Mouse (Mus musculus) small intestine, adult 2 months (tissue): Measurements from ENCODE around the gene Kctd10.

ENCODE experiments used
- CTCF ChIP-seq: fragments of 200-500 bp; IDR thresholded peaks from 2 replicates; pipeline ENCODE4 v1.5.1; 2012; ENCODE audit warnings: low read depth, mild to moderate bottlenecking, control low read depth, inconsistent platforms, low read length, moderate library complexity, mixed read lengths; ENCODE audit not compliant: insufficient replicate concordance, insufficient read length; ENCODE audit errors: extremely low read depth
- POLR2A ChIP-seq: fragments of 200-500 bp; IDR thresholded peaks from 2 replicates; pipeline ENCODE4 v1.6.1; 2012; ENCODE audit warnings: low read depth, mild to moderate bottlenecking, control low read depth, inconsistent platforms, low read length, moderate library complexity

DNA sequence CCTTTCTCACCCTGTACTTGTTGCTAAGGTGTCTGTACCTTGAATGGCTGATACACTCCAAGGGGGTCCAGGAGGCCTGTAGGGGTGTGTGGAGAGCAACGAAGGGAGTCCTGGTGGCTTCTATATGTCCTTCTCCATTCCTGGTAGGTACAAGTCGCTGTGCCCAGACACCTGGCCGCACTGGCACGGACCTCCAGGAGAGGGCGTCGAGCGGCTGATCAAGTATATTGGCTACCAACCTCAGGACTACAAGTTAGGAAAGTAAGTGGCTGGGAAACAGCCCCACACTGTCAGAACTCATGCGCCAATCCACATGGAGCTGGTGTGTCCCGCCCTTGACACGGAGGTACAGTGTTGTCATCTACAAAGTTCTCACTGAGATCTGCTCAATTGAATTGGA lies 28.8 kb downstream of the Kctd10 start:
- TF ChIP-seq CTCF (peak; percentile 31; the same call in 1 of the 2 replicates), POLR2A (no peak)
